Mouse (Mus musculus): ENCODE data around the gene Lingo2.

GRCm38 (mm10) chr4:35951251-35951650 is 1000.3 kb downstream of the Lingo2 start:
- no peak for TF ChIP-seq CTCF (IDR thresholded peaks at IDR 0.05; ENCODE audit: borderline replicate concordance, extremely low read depth, insufficient read depth, insufficient read length)
- TF ChIP-seq POLR2A (IDR thresholded peaks at IDR 0.05; ENCODE audit: borderline replicate concordance, extremely low read depth, insufficient read depth, insufficient read length, poor library complexity, severe bottlenecking), result no peak
